Mouse (Mus musculus): Measurements from ENCODE around the gene Wnt5b.

DNA sequence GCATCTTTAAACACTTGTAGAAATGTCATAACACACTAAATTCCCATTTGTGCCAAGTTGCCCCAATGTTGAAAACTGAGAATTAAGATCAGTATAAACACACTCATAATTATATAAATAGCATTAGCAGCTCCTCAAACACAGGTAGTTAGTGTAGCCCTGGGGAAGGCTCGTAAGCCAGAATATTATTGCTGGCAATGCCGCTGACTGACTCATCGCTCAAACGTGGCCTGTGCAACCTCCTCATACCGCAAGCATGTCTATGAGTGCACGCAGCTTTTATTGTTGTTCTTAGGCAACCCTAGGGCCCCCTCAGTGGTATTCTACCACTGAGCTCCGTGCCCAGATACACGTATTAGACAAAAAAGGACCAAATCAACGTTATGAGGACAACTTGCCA, 151.3 kb downstream of the Wnt5b start:
- TF ChIP-seq CTCF (IDR thresholded peaks at IDR 0.05; ENCODE audit: borderline replicate concordance, extremely low read depth, insufficient read depth, insufficient read length) (no peak), POLR2A (IDR thresholded peaks at IDR 0.05; ENCODE audit: borderline replicate concordance, extremely low read depth, insufficient read depth, insufficient read length, poor library complexity, severe bottlenecking) (no peak)

Data from brain, embryonic 14.5 days (tissue).